Mouse (Mus musculus) monocyte, adult 5-6 weeks (primary cell): ENCODE results near the gene Gm20605. TPM values are rescaled to one million over a fixed set of nuclear protein-coding genes. Genes with fewer than 3 reads are reported as not detected.

Experiments used
- ATAC-seq: fragments of 153-309, 156-312 bp; replicated peaks from 2 replicates; pipeline ENCODE4 v1.8.0; 2017; ENCODE audit warnings: mild to moderate bottlenecking; ENCODE audit not compliant: low TSS enrichment, insufficient number of reproducible peaks, severe bottlenecking, poor library complexity, low FRiP score
- total RNA-seq: library from RNA; stranded (forward); fragments of 200-1000, 200-491, 200-594 nt; gene quantifications from 3 replicates; pipeline ENCODE4 v1.2.3, GENCODE M21; 2017

Gene Gm20605
- total RNA-seq = 12.9 to 28.7 TPM (median 25.9 TPM) in 3 replicates

GRCm38 (mm10) chr5:137628498-137629305, at the start of gene Gm20605, which contains the start of the genes Fbxo24 and Lrch4:
Gm20605 (plus strand) TSS chr5:137629175.
Fbxo24 (minus strand) TSS chr5:137629002.
Lrch4 (plus strand) TSS chr5:137629121.
- peak; percentile 77 for ATAC-seq

DNA sequence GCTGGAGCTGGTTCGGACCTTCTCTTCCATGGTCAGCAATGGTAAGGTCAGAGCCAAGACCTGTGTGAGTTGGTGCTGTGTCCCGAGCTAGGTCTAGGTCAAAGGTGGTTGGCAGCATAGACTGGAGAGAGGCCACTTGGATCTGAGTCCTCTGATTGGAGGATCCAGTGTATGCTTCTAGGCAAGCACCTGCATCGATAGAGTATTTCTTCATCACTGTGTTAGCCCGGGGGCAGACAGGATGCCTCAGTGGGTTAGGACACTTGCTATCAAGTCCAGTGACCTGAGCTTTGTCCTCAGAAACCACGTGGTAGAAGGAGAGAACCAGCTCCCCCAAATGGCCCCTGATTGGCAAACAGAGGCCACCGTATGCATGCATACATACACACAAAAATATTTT, 48.7 kb upstream of the Gm20605 start:
- no peak for ATAC-seq

DNA sequence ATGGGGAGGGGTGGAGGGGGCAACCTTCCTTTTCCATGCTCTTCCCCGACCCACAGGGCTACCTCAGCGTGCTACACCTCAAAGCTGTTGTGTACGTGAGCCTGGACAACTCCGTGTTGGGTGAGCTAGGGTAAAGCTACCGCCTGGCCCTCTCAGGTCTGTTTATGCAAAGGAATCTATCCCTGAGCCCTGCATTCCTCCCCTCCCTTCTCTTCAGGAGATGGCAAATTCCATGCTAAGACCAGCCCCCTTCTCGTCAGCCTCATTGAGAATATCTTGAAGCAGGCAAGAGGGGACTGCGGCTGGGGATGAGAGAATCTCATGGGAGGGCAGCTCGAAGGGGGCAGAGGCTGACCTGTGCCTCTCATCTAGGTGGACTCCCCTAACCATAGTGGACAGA, 46.3 kb upstream of the Gm20605 start:
- ATAC-seq = no peak

GRCm38 (mm10) chr5:137583670-137584169, 45.3 kb upstream of the Gm20605 start:
- no peak for ATAC-seq

- ATAC-seq = peak; percentile 81; the same call in 1 of the 2 replicates
Observed at GRCm38 (mm10) chr5:137584976-137585375, 44.0 kb upstream of the Gm20605 start.

DNA sequence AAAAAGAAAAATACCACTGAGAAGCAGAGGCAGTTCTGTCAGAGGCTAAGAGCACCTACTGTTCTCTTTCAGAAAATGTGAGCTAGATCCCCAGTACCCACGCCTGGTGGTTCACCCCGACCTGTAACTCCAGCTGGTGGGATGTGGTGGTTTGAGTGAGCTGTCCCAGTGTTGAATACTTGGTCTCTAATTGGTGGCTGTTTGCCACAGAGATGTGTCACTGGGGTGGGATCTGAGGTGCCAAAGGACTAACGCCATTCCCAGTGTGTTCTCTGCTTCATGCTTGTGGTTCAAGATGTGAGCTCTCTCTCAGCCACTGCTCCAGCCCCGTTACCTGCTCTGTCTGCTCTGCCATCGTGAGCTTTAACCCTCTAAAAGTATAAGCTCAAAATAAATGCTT, 38.5 kb upstream of the Gm20605 start:
- no peak for ATAC-seq

DNA sequence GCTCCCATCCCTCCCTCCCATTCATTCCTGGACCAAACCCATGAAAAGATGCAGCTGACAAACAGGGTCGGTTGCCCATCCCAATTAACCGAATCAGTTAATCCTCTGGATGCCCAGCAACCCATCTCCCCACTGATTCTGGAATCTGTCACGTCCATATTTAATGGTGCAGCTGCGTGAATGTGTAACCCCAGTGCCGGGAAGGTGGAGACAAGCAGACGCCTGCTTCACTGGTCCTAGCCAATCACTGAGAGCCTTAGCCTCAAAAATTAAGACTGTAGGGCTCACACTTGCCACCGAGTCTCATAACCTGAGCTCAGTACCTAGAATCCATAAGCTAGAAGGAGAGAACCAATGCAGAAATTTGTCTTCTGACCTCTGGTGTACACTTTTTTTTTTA, 33.1 kb upstream of the Gm20605 start:
- ATAC-seq = no peak

DNA sequence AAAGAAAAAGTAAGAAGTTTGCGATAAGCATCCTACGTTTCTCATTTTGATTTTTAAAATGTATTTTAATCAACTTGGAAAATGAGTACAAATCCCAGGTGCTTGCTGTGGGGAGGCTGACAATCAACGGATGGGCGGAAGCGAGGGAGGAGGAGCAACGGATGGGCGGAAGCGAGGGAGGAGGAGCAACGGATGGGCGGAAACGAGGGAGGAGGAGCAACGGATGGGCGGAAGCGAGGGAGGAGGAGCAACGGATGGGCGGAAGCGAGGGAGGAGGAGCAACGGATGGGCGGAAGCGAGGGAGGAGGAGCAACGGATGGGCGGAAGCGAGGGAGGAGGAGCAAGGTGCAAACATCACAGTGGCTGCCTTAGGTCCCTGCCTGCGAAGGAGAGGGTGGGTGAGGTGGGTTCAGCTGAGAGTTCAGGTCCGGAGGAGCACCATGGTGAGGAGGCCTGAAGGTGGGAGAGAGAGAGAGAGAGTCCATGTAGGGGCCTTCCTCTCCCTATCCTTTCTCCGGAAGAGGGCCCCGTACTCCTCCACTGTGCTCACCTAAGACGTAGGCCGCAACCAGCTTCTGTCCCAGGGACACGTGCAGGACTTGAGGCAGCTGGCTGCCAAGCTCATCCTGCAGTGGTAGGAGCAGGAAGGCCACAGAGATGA, 32.2 kb upstream of the Gm20605 start:
- ATAC-seq = no peak

- no peak for ATAC-seq
Observed at GRCm38 (mm10) chr5:137597625-137598024, 31.4 kb upstream of the Gm20605 start.

- no peak for ATAC-seq
Observed at GRCm38 (mm10) chr5:137598100-137598826, 30.7 kb upstream of the Gm20605 start.

DNA sequence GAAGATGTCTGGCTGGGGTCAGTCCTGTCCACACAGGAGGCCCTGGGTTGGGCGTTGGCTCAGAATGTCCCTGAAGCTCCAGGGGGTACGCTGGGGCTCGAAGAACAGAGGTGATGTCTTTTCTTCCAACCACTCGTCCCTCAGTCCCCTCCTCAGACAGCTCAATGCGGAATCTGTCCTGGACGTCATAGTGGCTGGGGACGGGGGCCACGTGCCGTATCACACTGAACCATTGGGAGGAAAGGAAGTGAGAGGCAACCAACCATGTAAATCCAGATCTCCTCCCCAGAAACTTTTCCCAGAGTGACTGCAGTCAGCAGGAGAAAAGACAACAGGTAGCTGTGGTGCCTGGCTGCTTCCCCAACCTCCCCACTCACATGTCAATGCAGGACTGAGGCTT, 29.4 kb upstream of the Gm20605 start:
- no peak for ATAC-seq

DNA sequence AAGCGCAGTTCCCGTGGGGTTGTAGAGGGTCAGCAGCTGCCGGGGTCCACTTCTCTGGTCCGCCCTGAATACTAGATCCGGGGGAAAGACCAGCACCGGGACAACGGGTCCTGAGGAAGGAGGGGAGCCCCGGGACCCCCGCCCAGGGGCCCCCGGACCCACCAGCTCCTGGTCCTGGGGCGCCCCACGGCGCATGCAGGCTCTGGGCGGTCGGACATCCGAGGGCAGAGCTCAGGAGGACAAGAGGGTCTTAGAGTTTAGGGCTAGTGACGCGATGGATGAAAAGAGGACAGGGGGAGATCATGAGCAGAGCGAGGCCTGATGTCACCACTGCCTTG, 28.7 kb upstream of the Gm20605 start:
- ATAC-seq = peak; percentile 4; the same call in 1 of the 2 replicates

DNA sequence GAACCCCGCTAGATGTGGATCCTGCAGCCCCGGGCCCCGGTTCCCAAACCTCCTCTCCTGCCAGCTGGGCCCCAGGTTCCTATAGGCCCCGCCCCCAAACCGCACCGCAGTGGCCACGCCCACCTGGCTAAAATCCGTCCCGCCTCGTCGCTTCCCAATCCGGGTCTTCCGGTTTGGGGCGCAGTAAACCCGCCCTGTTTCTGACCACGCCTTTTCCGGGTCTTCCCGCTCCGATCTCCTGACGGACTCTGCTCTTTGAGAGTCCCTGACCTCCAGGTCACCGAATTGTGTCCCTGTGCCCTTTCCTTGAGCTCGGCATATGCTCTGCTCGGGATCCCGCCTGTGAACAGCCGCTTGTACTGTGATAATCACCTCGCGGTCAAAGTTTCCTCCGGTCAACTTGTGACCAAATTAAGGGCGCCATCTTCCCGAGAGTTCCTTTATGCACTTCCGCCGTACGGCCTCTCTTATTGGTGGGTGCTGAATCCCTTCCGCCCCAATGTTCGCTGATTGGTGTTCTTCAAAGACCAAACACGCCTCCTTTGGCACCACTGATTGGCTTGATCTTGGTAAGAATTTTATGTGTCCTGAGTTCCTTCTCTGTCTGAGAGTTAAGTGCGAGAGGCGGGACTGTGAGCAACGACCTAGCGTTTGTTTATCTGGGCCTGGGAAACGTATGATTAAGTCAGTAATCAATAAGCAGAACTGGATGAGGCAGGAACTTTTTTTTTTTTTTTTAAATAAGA, 28.2 kb upstream of the Gm20605 start, which contains the start of gene Mospd3:
Gene Mospd3, minus strand, starts transcription at position 440 of the 746 bp plus-strand sequence.
- ATAC-seq = peak; percentile 94

DNA sequence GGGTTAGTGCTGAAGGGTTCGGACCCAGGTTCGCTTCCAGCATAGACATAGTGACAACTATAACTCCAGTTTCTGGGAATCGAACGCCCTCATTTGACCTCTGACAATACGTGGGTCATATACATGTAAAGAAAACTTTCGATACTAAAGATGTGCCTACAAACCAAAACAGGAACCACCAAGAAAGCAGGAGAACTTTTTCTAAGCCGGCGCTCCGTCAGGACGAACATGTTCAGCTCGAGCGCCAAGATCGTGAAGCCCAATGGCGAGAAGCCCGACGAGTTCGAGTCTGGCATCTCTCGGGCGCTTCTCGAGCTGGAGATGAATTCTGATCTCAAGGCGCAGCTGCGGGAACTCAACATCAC, 27.6 kb upstream of the Gm20605 start:
- ATAC-seq = no peak

DNA sequence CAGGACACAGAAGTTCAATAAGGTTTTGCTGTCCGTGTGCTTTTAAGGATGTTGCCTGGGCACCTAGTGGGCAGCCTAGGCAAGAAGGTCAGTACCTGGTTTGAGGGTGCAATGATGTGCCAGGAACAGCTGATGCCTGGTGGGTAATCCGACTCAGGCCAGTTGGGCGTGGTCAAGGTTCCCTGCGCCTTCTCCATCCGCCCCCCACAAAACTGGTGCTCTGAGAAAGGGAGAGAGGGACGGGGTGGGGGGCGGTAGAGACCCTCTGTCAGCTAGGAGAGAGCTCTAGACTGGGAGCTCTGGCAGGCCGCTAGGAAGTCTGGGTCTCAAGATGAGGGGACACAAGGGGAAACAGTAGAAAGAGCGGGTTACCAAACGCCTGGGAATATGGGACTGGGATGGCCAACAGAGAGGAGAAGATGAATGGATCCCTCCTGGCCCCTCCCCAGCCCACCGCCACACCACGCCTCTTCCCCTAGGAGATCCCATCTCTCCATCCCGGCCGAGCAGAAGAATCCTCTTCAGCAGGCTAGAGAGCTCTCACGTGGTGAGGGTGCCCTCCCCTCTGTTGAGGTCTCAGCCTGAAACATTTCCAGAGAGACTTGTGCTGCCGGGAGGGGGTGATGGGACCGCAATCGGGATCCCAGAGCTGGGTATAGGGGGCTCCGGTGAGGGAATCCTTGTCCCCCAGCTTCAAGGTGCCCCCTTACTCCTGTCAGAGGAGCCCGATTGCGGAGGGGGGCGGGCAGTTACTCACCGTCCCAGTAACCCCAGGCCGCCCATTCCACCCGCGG, 20.9 kb upstream of the Gm20605 start:
- ATAC-seq = no peak

DNA sequence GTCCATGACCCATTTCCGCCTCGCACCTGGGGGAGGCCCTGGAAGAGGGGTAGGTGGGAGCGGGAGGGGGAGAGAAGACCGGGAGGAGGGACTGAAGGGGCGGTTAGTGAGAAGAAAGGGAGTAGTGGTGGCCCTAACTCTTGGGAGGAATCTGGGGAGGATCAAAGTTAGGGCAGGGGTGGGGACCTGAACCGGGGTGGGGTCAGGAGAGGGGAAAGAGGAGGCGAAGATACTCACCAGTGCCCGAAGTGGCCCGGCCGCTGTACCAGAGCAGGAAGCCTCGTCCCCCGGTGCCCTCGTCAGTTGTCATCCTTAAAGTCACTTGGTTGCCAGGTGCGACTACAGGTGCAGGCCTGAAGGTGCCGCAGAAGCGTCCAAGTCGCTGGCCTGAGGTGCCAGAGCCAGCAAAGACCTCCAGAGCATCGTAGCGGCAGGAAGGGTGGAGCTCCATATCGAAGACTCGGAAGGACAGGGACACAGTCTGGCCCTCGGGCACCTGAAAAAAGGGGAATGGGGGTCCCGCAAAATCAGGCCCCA, 20.3 kb upstream of the Gm20605 start:
- ATAC-seq = no peak

DNA sequence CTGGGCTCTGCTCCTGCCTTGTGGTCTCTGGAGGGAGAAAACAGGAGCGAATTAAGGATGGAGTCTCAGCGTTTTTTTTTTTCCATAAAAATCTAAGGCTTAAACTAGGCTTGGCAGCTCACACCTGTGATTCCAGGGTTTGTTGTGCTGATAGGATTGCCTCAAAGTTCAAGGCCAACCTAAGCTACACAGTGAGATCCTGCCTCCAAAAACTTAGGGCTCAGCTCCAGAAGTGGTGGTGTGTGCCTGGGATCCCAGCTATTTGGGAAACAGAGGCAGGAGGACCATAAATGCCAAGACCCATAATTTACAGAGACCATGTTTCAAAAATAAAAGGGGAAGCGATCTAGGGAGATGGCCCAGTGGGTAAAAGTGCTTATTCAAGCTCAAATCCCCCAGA, 19.7 kb upstream of the Gm20605 start:
- ATAC-seq = no peak

GRCm38 (mm10) chr5:137610056-137610455, 18.9 kb upstream of the Gm20605 start:
- no peak for ATAC-seq
